Mouse (Mus musculus) gastrocnemius, postnatal 4 days (tissue): ENCODE data around the gene Stab1. TPM values are rescaled to one million over a fixed set of nuclear protein-coding genes. Genes with fewer than 3 reads are reported as not detected.

Source experiments
- DNase-seq, 2 experiments: peaks; one replicate each; pipeline ENCODE4 v3.0.0; 2021 to 2022; ENCODE audit warnings: low spot score in 2 of 2, mixed read lengths in 2 of 2
- total RNA-seq, 2 experiments: library from RNA; stranded (reverse); gene quantifications; 2 replicates each; pipeline ENCODE4 v1.2.3; 2021

Stab1 gene
- total RNA-seq, 2 experiments from 2014 or later, result 89.8 to 101 TPM

- no peak for DNase-seq
These were observed 35.3 kb downstream of the Stab1 start for GRCm38 (mm10) chr14:31133023-31133665.

- DNase-seq, result no peak
These were observed 35.9 kb downstream of the Stab1 start for GRCm38 (mm10) chr14:31132491-31132975.

GRCm38 (mm10) chr14:31132031-31132430 is 36.4 kb downstream of the Stab1 start:
- no peak for DNase-seq

GRCm38 (mm10) chr14:31131272-31131821 is 37.1 kb downstream of the Stab1 start:
- peak in 1 of 2 experiments; percentile 54 for DNase-seq

- peak; percentile 86 to 92 for DNase-seq
These were observed 37.9 kb downstream of the Stab1 start, which contains the start of gene Nt5dc2 for GRCm38 (mm10) chr14:31130236-31131220. Gene Nt5dc2 (plus strand): TSS chr14:31131053.

GRCm38 (mm10) chr14:31129326-31130235 is 38.9 kb downstream of the Stab1 start:
- no peak for DNase-seq

- peak; percentile 94 to 97 for DNase-seq
These were observed 39.6 kb downstream of the Stab1 start, which contains the start of gene Smim4 for GRCm38 (mm10) chr14:31128826-31129219. Gene Smim4 (minus strand): TSS chr14:31128956.

GRCm38 (mm10) chr14:31128101-31128825 is 40.2 kb downstream of the Stab1 start:
- no peak for DNase-seq

- no peak for DNase-seq
These were observed 41.6 kb downstream of the Stab1 start for GRCm38 (mm10) chr14:31126826-31127225.

GRCm38 (mm10) chr14:31125106-31126075 is 43.0 kb downstream of the Stab1 start:
- DNase-seq, result peak in 1 of 2 experiments; percentile 18

- DNase-seq, result no peak
These were observed 52.9 kb downstream of the Stab1 start for GRCm38 (mm10) chr14:31115522-31115921.

- no peak for DNase-seq
These were observed 54.4 kb downstream of the Stab1 start for GRCm38 (mm10) chr14:31114011-31114410.

GRCm38 (mm10) chr14:31112187-31112586 is 56.3 kb downstream of the Stab1 start:
- DNase-seq, result no peak

GRCm38 (mm10) chr14:31110613-31111012 is 57.8 kb downstream of the Stab1 start:
- DNase-seq, result no peak

GRCm38 (mm10) chr14:31105156-31105555 is 63.3 kb downstream of the Stab1 start:
- no peak for DNase-seq

- DNase-seq, result no peak
These were observed 78.5 kb downstream of the Stab1 start for GRCm38 (mm10) chr14:31089918-31090317.
